Mouse (Mus musculus) forebrain, embryonic 14.5 days (tissue): Measurements from ENCODE around the gene Vegfa. TPM values are rescaled to one million over a fixed set of nuclear protein-coding genes. Genes with fewer than 3 reads are reported as not detected.
"Not testable (repeated sequence)": the region's sequence is repeated elsewhere in the genome, so short reads cannot be mapped to it uniquely, and the experiment has no call there.

Experiments used
- ATAC-seq: fragments of 200-750 bp; cut with Nextera tagmentation; 2 replicates; pipeline ENCODE4 v1.8.0; 2017; ENCODE audit warnings: mild to moderate bottlenecking, moderate library complexity
- DNase-seq: peaks from one replicate; pipeline ENCODE4 v3.0.0-alpha.2; 2015; ENCODE audit warnings: low spot score
- H3K27ac ChIP-seq: fragments of 300-500 bp; sonication (generic); 2 replicates; pipeline ENCODE4 v1.5.1; 2014; ENCODE audit warnings: low read depth, mild to moderate bottlenecking, control low read depth, low read length, moderate library complexity
- H3K27me3 ChIP-seq: fragments of 300-500 bp; sonication (generic); replicated peaks from 2 replicates; pipeline ENCODE4 v1.6.1; 2014; ENCODE audit warnings: low read length, control low read depth, mixed read lengths; ENCODE audit not compliant: control insufficient read depth, insufficient read depth
- H3K36me3 ChIP-seq: fragments of 300-500 bp; sonication (generic); 2 replicates; pipeline ENCODE4 v1.6.1; 2014; ENCODE audit warnings: low read length, control low read depth; ENCODE audit not compliant: control insufficient read depth, insufficient read depth
- H3K4me1 ChIP-seq: fragments of 300-500 bp; sonication (generic); 2 replicates; pipeline ENCODE4 v1.6.1; 2014; ENCODE audit warnings: antibody characterized with exemption, low read length, control low read depth; ENCODE audit not compliant: control insufficient read depth, insufficient read depth
- H3K4me2 ChIP-seq: fragments of 300-500 bp; sonication (generic); 2 replicates; pipeline ENCODE4 v1.6.1; 2014; ENCODE audit warnings: mild to moderate bottlenecking, control low read depth, low read length
- H3K4me3 ChIP-seq: fragments of 300-500 bp; sonication (generic); 2 replicates; pipeline ENCODE4 v1.5.1; 2014; ENCODE audit warnings: low read depth, low read length, control low read depth
- H3K9ac ChIP-seq: fragments of 300-500 bp; sonication (generic); 2 replicates; pipeline ENCODE4 v1.6.1; 2014; ENCODE audit warnings: mild to moderate bottlenecking, low read length, control low read depth, moderate library complexity
- H3K9me3 ChIP-seq: fragments of 300-500 bp; sonication (generic); replicated peaks from 2 replicates; pipeline ENCODE4 v1.6.1; 2016; ENCODE audit warnings: low read length, control low read depth, mixed read lengths; ENCODE audit not compliant: control insufficient read depth
- WGBS: fragments of 180-500 bp; shearing (Covaris S2); extraction: QIAGEN DNeasy Blood & Tissue Kit; methylation state at CpG from one replicate; pipeline ENCODE4 v1.1.7; 2014; 5-methylcytosine and 5-hydroxymethylcytosine counted together
- polyA plus RNA-seq: library from polyadenylated mRNA; unstranded; fragments of >200 nt; fragmentation: Nextera tagmentation; extraction: Ambion mirVana; gene quantifications from 2 replicates; pipeline ENCODE4 v1.2.1, GENCODE M21; 2014

The Vegfa gene
- polyA plus RNA-seq, 1 experiment from 2014 or later: 2.3 TPM

DNA sequence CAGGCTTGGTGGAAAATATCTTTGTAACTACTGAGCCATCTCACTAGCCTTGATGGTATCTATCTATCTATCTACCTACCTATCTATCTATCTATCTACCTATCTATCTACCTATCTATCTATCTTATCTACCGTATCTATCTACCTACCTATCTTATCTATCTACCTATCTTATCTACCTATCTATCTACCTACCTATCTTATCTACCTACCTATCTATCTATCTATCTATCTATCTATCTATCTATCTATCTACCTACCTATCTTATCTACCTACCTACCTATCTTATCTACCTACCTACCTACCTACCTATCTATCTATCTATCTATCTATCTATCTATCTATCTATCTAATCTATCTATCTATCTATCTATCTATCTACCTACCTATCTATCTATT lies 49.0 kb downstream of the Vegfa start:
- H3K9me3 ChIP-seq, H3K27me3 ChIP-seq, H3K9ac ChIP-seq, DNase-seq, ATAC-seq, H3K4me3 ChIP-seq, H3K4me1 ChIP-seq, H3K36me3 ChIP-seq, H3K27ac ChIP-seq, H3K4me2 ChIP-seq: not testable (repeated sequence)
- 100% methylated on average over 1 of the region's 1 CpGs for WGBS

DNA sequence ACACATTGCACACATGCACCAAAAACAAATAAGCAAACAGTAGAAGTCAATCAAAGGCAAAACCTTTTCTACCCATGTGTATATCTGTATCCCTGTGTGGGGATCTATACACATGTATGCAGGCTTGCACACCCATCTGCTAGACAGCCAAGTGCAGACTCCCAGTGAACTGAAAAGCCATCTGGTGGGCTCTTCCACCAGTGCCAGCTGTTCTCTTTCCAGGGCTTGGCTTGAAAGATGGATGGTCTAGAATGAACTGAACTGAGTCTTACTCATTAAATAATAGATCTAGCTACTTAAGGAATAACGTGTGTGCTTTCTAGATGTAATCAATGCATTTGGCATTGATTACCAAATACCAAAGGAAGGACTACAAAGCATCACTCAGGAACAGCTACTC lies 50.3 kb downstream of the Vegfa start:
- Histone ChIP-seq H3K9ac (no peak overlapping the region), H3K4me2 (no peak overlapping the region), H3K9me3 (no peaks in the 10 kb centered on the region), H3K4me1 (no peaks in the 10 kb centered on the region), H3K27ac (no peak overlapping the region), H3K27me3 (no peaks in the 10 kb centered on the region), H3K4me3 (no peak overlapping the region), H3K36me3 (no peaks in the 10 kb centered on the region)
- DNase-seq (peak; percentile 34), ATAC-seq (no peak)
- WGBS: 84% methylated on average over 1 of the region's 1 CpGs

DNA sequence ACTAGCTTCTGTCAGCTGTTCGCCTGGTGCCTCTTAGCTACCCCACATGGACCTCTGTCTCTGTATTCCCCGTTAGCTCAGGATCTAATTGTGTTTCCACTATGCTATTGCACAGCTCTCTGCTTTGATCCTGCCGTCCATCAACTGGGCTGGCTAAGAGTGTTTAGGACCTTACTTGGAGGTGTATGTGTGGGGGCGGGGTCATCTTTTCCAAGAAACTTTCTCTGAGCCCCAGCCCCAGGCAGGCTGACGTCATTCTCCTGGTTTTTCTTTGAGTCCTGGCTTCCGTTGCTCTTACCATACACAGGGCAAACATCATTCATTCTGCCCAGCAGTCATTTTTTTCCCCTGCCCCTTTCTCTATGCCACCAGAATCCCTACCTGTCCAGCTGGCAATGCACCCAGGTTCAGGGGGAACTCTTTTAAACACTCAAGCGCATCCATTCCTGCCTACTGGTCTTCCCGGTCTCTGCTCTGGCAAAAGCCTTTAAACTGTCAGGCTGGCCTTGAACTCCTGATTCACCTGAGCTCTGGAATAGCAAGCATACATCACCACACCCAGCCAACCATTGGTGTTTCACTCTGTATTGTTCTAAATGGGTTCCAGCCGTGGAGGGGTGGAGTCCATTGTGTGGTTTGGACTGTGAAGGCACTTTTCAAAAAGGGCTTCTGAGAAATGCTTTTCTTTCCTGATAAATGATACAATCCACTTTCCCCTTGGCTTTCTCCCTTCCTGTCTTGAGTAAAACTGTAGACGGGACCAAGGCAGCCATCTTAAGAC lies 53.0 kb downstream of the Vegfa start:
- Histone ChIP-seq H3K36me3 (no peaks in the 10 kb centered on the region), H3K4me3 (no peak overlapping the region), H3K4me2 (no peak overlapping the region), H3K9ac (no peak overlapping the region), H3K27me3 (no peaks in the 10 kb centered on the region), H3K9me3 (no peaks in the 10 kb centered on the region), H3K4me1 (no peaks in the 10 kb centered on the region), H3K27ac (no peak overlapping the region)
- no peak for ATAC-seq
- 59% methylated on average over 10 of the region's 10 CpGs for WGBS
- no peak for DNase-seq

DNA sequence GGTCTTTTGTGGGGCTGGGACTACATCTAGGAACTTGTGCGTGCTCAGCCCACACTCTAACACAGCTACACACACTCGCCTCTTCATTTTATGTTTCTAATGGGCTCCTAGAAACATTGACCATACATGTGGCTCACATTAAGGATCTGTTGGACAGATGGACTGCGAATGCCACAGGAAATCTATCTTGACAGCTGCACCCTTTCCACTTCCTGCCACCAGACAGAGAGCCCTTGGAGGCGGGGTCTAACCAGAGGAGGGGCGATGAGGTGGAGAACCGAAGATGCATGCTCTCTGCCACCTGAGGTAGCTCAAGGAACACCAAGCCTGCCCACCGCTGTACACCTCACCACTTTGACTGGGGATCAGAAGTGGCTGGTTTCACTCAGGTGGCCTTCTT lies 57.7 kb downstream of the Vegfa start:
- Histone ChIP-seq H3K4me3 (no peak overlapping the region), H3K4me2 (no peak overlapping the region), H3K9me3 (no peaks in the 10 kb centered on the region), H3K27ac (no peak overlapping the region), H3K27me3 (no peaks in the 10 kb centered on the region), H3K36me3 (no peaks in the 10 kb centered on the region), H3K9ac (no peak overlapping the region), H3K4me1 (no peaks in the 10 kb centered on the region)
- no peak for DNase-seq
- no peak for ATAC-seq
- WGBS: 84% methylated on average over 7 of the region's 7 CpGs

DNA sequence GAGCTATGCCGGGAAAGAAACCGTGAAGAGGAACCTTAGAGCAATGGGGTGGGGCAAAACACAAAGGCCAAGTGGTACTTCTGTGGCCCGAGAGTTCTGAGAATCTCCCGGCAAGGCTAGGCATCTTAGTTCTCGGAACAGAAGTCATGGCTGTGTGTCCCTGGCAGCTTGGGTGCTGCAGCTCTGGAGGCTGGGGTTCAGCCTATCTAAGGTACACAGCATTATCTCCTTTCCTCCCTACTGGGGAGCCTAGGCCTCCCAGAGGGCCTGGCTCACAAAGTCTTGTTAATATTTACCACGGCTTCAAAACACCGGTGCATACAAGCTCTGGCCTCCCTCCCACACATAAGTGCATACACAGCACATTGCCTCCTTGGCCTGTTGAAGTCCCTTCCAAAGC lies 59.0 kb downstream of the Vegfa start:
- H3K27me3 ChIP-seq: no peaks in the 10 kb centered on the region
- H3K4me1 ChIP-seq: no peaks in the 10 kb centered on the region
- 89% methylated on average over 7 of the region's 7 CpGs for WGBS
- no peak overlapping the region for H3K4me2 ChIP-seq
- H3K27ac ChIP-seq: no peak overlapping the region
- DNase-seq: no peak
- ATAC-seq: no peak
- no peak overlapping the region for H3K4me3 ChIP-seq
- H3K36me3 ChIP-seq: no peaks in the 10 kb centered on the region
- H3K9me3 ChIP-seq: no peaks in the 10 kb centered on the region
- H3K9ac ChIP-seq: no peak overlapping the region

DNA sequence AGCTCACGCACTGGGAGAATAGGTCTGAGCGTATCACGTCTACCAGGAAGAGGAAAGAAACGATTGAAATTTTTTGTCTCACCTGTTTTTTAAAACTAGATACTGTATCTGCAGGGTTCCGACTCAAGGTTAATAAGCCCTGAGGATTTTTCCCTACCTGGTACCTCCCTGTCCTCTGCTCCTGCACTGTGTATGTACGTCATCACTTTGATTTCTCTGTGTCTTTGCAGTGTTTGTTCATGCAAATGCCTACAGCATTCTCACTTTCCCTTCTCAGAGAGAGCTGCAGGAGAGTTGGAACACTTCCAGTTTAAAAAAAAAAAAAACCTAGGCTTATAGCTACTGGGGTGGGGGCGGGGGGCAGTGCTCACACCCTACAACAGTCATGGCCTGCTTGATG lies 59.8 kb downstream of the Vegfa start:
- Histone ChIP-seq H3K9me3 (no peaks in the 10 kb centered on the region), H3K27me3 (no peaks in the 10 kb centered on the region), H3K9ac (no peak overlapping the region), H3K4me3 (no peak overlapping the region), H3K4me2 (no peak overlapping the region), H3K27ac (no peak overlapping the region), H3K36me3 (no peaks in the 10 kb centered on the region), H3K4me1 (no peaks in the 10 kb centered on the region)
- WGBS: 84% methylated on average over 7 of the region's 7 CpGs
- DNase-seq (no peak), ATAC-seq (no peak)

DNA sequence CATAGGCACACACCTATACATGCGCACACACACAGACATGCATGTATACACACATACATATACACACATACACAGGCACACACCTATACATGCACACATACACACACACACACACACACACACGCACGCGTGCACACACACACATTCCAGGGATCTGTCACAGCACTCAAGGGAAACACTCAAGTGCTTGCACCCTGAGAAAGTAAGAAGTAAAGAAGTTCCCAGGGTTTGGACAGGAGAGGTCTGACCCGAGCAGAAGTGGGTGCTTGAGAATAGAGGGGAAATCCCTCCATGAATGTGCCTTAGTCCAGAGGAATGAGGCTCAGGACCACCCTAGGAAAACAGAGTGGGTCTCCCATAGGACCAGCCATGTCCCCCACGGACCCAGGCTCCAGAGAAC lies 60.4 kb downstream of the Vegfa start:
- Histone ChIP-seq H3K4me1 (no peaks in the 10 kb centered on the region), H3K9ac (no peak overlapping the region), H3K4me2 (no peak overlapping the region), H3K27me3 (no peaks in the 10 kb centered on the region), H3K36me3 (no peaks in the 10 kb centered on the region), H3K27ac (no peak overlapping the region), H3K9me3 (no peaks in the 10 kb centered on the region), H3K4me3 (no peak overlapping the region)
- ATAC-seq (no peak), DNase-seq (no peak)
- 90% methylated on average over 6 of the region's 6 CpGs for WGBS

DNA sequence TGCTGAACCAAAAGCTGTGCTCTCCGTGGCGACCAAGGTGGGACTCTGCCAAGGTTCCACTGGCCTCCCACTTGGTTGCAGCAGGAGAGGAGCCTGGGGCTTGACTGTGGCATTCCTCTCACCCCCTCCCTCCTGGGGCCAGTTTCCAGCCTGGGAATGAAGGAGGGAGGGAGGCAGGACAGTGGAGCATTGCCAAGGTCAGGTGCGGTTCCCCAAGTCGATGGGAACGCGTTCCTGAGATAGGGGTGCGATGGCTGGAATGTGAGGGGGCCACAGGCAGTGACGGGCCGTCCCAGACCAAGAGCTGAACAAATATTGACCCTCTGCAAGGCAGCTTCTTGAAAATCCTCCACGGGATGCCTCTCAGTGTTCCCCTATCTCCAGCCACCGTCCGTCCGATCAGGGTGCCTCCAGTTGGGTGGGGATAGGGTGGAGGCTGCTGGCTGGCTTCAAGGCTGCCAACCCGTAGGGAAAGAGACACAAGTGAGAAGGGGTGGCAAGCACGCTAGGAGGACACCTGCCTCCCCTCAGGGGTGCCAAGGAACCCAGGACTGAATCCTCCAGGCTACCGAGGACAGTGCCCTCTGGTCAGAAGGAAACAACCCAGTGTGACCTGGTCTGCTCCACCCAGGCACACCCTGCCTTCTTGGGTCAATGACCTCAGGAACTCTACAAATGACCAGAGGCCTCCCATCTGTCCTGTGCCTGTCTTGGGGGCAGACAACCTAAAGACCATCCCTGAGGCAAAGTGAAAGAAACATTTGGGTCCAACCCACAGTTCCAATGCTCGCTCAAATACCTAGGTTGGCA lies 61.2 kb downstream of the Vegfa start:
- Histone ChIP-seq H3K27ac (no peak overlapping the region), H3K4me3 (no peak overlapping the region), H3K4me1 (no peaks in the 10 kb centered on the region), H3K9me3 (no peaks in the 10 kb centered on the region), H3K9ac (no peak overlapping the region), H3K27me3 (no peaks in the 10 kb centered on the region), H3K4me2 (no peak overlapping the region), H3K36me3 (no peaks in the 10 kb centered on the region)
- ATAC-seq (no peak), DNase-seq (no peak)
- WGBS: 86% methylated on average over 17 of the region's 17 CpGs

DNA sequence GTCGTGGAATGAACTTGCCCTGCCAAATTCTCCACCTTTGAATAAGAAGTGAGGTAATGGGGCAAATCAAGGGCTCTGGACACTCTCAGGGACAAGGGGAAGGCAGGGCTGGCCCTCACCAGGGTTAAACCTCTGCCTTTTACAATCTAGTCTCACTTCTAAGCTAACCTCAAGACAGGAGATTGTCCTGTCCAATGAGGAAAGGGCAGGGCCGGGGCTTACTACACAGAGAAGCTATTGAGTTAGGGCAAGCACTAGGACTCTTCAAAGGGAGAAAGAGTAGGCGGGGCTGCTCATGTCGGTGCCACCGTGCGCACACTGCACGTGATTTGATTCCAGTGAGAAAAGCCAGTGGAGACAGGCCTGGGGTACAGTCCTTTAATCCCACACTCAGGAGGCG lies 62.6 kb downstream of the Vegfa start:
- Histone ChIP-seq H3K9ac (no peak overlapping the region), H3K27ac (no peak overlapping the region), H3K4me2 (no peak overlapping the region), H3K27me3 (no peaks in the 10 kb centered on the region), H3K36me3 (no peaks in the 10 kb centered on the region), H3K9me3 (no peaks in the 10 kb centered on the region), H3K4me3 (no peak overlapping the region), H3K4me1 (no peaks in the 10 kb centered on the region)
- ATAC-seq (no peak), DNase-seq (no peak)
- 43% methylated on average over 8 of the region's 8 CpGs for WGBS
